Mouse (Mus musculus) stomach, embryonic 14.5 days (tissue): ENCODE results near the gene 3110009E18Rik. TPM values are rescaled to one million over a fixed set of nuclear protein-coding genes. Genes with fewer than 3 reads are reported as not detected.
A peak's percentile ranks its signal among the peaks of the same experiment; 100 is the strongest.

Experiments used
- ATAC-seq: fragments of 200-750 bp; cut with Nextera tagmentation; 2 replicates; pipeline ENCODE4 v1.8.0; 2017; ENCODE audit warnings: low read depth, moderate TSS enrichment; ENCODE audit not compliant: insufficient number of reproducible peaks, insufficient read depth, low FRiP score
- H3K27ac ChIP-seq: fragments of 300-500 bp; sonication (generic); 2 replicates; pipeline ENCODE4 v1.5.1; 2014; ENCODE audit warnings: mild to moderate bottlenecking, low read length, moderate library complexity, mixed read lengths
- H3K27me3 ChIP-seq: fragments of 300-500 bp; sonication (generic); 2 replicates; pipeline ENCODE4 v1.6.1; 2014; ENCODE audit warnings: low read length, control low read depth, mixed read lengths; ENCODE audit not compliant: control insufficient read depth, insufficient read depth
- H3K36me3 ChIP-seq: fragments of 300-500 bp; sonication (generic); 2 replicates; pipeline ENCODE4 v1.6.1; 2014; ENCODE audit warnings: mild to moderate bottlenecking, control low read depth, low read length, moderate library complexity, mixed read lengths; ENCODE audit not compliant: control insufficient read depth, insufficient read depth
- H3K4me1 ChIP-seq: fragments of 300-500 bp; sonication (generic); 2 replicates; pipeline ENCODE4 v1.6.1; 2014; ENCODE audit warnings: low read length, control low read depth, mixed read lengths; ENCODE audit not compliant: control insufficient read depth, insufficient read depth
- H3K4me2 ChIP-seq: fragments of 300-500 bp; sonication (generic); replicated peaks from 2 replicates; pipeline ENCODE4 v1.6.1; 2014; ENCODE audit warnings: low read depth, low read length, control low read depth
- H3K4me3 ChIP-seq: fragments of 300-500 bp; sonication (generic); 2 replicates; pipeline ENCODE4 v1.5.1; 2014; ENCODE audit warnings: low read depth, low read length, control low read depth
- H3K9ac ChIP-seq: fragments of 300-500 bp; sonication (generic); replicated peaks from 2 replicates; pipeline ENCODE4 v1.6.1; 2014; ENCODE audit warnings: low read depth, mild to moderate bottlenecking, control low read depth, low read length, moderate library complexity, mixed read lengths
- H3K9me3 ChIP-seq: fragments of 300-500 bp; sonication (generic); 2 replicates; pipeline ENCODE4 v1.6.1; 2016; ENCODE audit warnings: low read depth, low read length, control low read depth; ENCODE audit not compliant: control insufficient read depth
- WGBS: fragments of 180-500 bp; shearing (Covaris S2); extraction: QIAGEN DNeasy Blood & Tissue Kit; methylation state at CpG from one replicate; pipeline ENCODE4 v1.1.7; 2014; 5-methylcytosine and 5-hydroxymethylcytosine counted together
- polyA plus RNA-seq: library from polyadenylated mRNA; unstranded; fragments of >200 nt; fragmentation: Nextera tagmentation; extraction: Ambion mirVana; gene quantifications from 2 replicates; pipeline ENCODE4 v1.2.1, GENCODE M21; 2014

Gene 3110009E18Rik
- polyA plus RNA-seq, 1 experiment from 2014 or later = 22.4 TPM

- Histone ChIP-seq H3K36me3 (no peaks in the 10 kb centered on the region), H3K4me1 (no peaks in the 10 kb centered on the region), H3K27me3 (no peaks in the 10 kb centered on the region), H3K27ac (no peak overlapping the region), H3K4me3 (no peak overlapping the region), H3K9ac (no peak overlapping the region), H3K4me2 (no peak overlapping the region), H3K9me3 (no peaks in the 10 kb centered on the region)
- ATAC-seq = peak; percentile 73; the same call in 1 of the 2 replicates
- WGBS = 49% methylated on average over 4 of the region's 4 CpGs
Observed at GRCm38 (mm10) chr1:120223613-120224012, 102.6 kb downstream of the 3110009E18Rik start.

- H3K4me1 ChIP-seq = no peaks in the 10 kb centered on the region
- H3K36me3 ChIP-seq = no peaks in the 10 kb centered on the region
- no peak for ATAC-seq
- no peak overlapping the region for H3K9ac ChIP-seq
- no peaks in the 10 kb centered on the region for H3K9me3 ChIP-seq
- H3K27ac ChIP-seq = no peak overlapping the region
- 76% methylated on average over 10 of the region's 10 CpGs for WGBS
- H3K4me2 ChIP-seq = no peak overlapping the region
- H3K27me3 ChIP-seq = no peaks in the 10 kb centered on the region
- no peak overlapping the region for H3K4me3 ChIP-seq
Observed at GRCm38 (mm10) chr1:120229723-120230471, 108.9 kb downstream of the 3110009E18Rik start.

GRCm38 (mm10) chr1:120231334-120231733 lies 110.3 kb downstream of the 3110009E18Rik start:
- Histone ChIP-seq H3K4me1 (no peaks in the 10 kb centered on the region), H3K27me3 (no peaks in the 10 kb centered on the region), H3K4me2 (no peak overlapping the region), H3K27ac (no peak overlapping the region), H3K4me3 (no peak overlapping the region), H3K9ac (no peak overlapping the region), H3K36me3 (no peaks in the 10 kb centered on the region), H3K9me3 (no peaks in the 10 kb centered on the region)
- no peak; the same call in 1 of the 2 replicates for ATAC-seq
- 29% methylated on average over 6 of the region's 6 CpGs for WGBS

- Histone ChIP-seq H3K27me3 (no peaks in the 10 kb centered on the region), H3K9me3 (no peaks in the 10 kb centered on the region), H3K4me3 (no peak overlapping the region), H3K27ac (no peak overlapping the region), H3K4me1 (no peaks in the 10 kb centered on the region), H3K9ac (no peak overlapping the region), H3K36me3 (no peaks in the 10 kb centered on the region), H3K4me2 (no peak overlapping the region)
- 57% methylated on average over 6 of the region's 6 CpGs for WGBS
- ATAC-seq = no peak
Observed at GRCm38 (mm10) chr1:120232170-120232569, 111.2 kb downstream of the 3110009E18Rik start.

GRCm38 (mm10) chr1:120235631-120236215 lies 114.7 kb downstream of the 3110009E18Rik start:
- no peaks in the 10 kb centered on the region for H3K4me1 ChIP-seq
- no peaks in the 10 kb centered on the region for H3K9me3 ChIP-seq
- no peak overlapping the region for H3K4me3 ChIP-seq
- ATAC-seq = no peak
- no peaks in the 10 kb centered on the region for H3K36me3 ChIP-seq
- no peak overlapping the region for H3K27ac ChIP-seq
- H3K4me2 ChIP-seq = no peak overlapping the region
- 93% methylated on average over 6 of the region's 6 CpGs for WGBS
- H3K9ac ChIP-seq = no peak overlapping the region
- no peaks in the 10 kb centered on the region for H3K27me3 ChIP-seq

- WGBS = 63% methylated on average over 14 of the region's 14 CpGs
- no peak overlapping the region for H3K4me3 ChIP-seq
- ATAC-seq = no peak
- no peaks in the 10 kb centered on the region for H3K9me3 ChIP-seq
- no peak overlapping the region for H3K4me2 ChIP-seq
- no peaks in the 10 kb centered on the region for H3K27me3 ChIP-seq
- H3K36me3 ChIP-seq = no peaks in the 10 kb centered on the region
- no peak overlapping the region for H3K9ac ChIP-seq
- no peaks in the 10 kb centered on the region for H3K4me1 ChIP-seq
- H3K27ac ChIP-seq = no peak overlapping the region
Observed at GRCm38 (mm10) chr1:120236424-120236823, 115.4 kb downstream of the 3110009E18Rik start.

GRCm38 (mm10) chr1:120237068-120237467 lies 116.1 kb downstream of the 3110009E18Rik start:
- H3K27me3 ChIP-seq = no peaks in the 10 kb centered on the region
- no peak overlapping the region for H3K4me3 ChIP-seq
- no peaks in the 10 kb centered on the region for H3K4me1 ChIP-seq
- no peak for ATAC-seq
- no peaks in the 10 kb centered on the region for H3K36me3 ChIP-seq
- no peak overlapping the region for H3K9ac ChIP-seq
- H3K27ac ChIP-seq = no peak overlapping the region
- no peak overlapping the region for H3K4me2 ChIP-seq
- WGBS = 88% methylated on average over 1 of the region's 1 CpGs
- no peaks in the 10 kb centered on the region for H3K9me3 ChIP-seq
